Mouse (Mus musculus): Measurements from ENCODE around the gene Lcp2.
"Not testable (repeated sequence)": the region's sequence is repeated elsewhere in the genome, so short reads cannot be mapped to it uniquely, and the experiment has no call there.

Lcp2 gene

DNA sequence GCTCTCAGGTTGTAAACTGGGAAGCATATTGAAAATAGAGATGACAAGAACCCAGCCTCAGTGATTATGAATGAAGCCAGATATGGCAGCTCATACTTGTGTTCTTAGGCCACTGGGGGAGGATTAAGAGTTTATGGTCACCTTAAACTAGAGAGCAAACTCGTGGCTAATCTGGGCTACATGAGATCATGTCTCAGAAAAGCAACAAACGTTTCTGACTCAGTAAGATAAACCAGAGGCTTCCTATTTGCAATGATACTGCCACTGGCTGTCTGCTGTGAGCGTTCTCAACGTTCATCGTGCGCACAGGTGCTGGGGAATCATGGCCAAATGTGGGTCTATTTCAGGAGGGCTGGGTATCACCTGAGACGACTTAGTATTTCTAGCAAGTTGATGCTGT lies 37.1 kb downstream of the Lcp2 start:
- intact Hi-C loops (cut with DNase I): no loop called here

DNA sequence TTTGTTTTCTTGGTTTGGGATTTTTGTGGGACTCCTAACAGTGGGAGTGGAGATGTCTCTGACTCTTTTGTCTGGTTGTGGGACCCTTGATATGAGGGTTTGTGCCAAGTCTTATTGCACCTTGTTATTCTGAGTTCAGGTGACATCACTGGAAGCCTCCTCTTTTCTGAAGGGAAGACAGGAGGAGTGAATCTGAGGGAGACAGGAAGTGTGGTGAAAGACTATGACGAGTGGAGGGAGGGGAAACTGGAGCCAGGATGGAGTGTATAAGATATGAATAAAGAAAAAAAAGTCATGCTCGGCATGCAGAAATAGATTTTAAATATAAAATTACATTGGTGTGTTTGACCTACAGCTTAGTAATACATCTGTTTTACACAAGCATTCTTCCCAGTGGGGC lies 37.9 kb downstream of the Lcp2 start:
- intact Hi-C loops (cut with DNase I): no loop called here

DNA sequence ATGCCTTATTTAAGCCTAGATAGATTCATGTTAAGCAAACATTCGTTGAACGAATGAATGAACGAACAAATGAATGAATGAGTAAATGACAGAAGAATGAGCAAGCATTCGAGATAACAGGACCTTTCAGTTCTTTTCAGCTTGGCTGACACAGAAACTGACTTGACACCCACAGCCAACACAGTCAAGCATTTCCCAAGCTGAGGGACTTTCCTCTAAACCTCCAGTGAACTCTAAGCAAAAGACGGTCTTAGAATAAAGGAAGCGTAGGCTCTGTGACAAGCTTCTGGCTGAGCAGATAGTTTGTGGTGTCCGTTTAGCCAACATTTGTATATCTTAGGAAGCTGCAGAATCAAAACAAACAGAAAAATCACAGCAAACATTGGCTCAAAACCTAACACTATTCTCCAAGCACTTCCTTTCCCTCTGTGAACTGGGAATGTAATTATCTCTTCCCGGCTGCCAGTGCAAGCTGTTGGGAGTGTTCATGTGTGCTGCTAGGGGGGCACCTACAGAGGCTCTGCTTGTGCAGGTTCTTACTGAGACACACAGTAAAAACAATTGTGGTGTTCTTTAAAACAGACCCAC lies 39.5 kb downstream of the Lcp2 start:
- intact Hi-C loops (cut with DNase I): no loop called here

DNA sequence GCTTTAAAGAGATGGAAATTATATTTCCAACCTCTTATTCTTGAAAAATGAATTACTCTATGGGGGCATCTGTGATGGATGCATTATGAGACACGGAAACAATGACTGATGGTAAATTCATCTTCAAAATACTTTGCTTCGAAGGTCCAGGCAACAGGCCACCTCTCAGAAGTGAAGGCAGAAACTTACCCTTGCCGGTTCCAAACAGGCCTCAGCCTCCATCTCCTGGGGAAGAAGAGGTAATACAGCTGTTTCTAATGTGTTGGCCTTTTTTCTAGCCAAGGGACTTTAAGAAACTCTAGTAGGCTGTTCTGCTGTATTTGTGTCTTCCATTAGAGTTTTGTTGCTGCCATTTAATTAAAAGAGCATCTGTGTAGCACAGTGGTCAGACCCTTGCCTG lies 40.3 kb downstream of the Lcp2 start:
- intact Hi-C loops (cut with DNase I): no loop called here

DNA sequence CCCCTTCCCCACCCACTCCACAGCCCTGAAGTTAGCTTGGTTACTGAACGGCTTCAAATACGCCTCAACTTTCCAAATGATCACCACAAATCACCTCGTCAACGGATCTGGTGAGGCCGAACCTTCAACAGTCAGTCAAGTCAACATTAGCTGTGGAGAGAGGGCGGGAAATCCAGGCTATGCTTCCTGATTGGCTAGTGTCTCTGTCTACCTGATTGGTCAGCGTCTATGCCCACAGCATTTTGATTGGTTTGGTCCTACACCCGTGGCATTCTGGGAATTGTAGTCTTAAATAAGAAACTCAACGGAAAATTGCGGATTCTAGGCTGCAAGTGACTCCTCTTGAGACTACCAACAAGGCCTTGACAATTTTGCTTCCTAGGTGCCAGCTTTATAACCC lies 51.7 kb downstream of the Lcp2 start, which contains the start of gene 4930469K13Rik:
Gene 4930469K13Rik (minus strand): TSS at position 133 of the 400 bp plus-strand sequence.
- intact Hi-C loops (cut with DNase I): no loop called here

DNA sequence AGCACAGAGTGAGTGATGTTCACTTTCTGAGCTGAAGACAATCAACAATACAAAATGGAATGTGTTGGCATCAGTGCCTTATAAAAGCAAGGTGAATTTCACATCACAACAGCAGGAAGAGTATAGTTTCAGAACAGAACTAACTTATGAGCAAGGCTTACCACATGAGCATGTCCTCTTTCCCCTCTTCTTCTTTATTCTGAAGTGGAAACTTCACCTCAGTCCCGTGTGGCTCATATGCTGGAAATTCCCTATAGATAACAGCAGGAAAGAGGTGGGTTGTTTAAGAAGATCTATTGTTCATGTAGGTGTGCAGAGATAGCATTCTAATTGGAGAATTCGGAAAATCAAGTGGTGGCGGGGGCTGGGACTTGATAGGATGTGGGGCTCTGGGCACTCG lies 55.1 kb downstream of the Lcp2 start:
- intact Hi-C loops (cut with DNase I): no loop called here

DNA sequence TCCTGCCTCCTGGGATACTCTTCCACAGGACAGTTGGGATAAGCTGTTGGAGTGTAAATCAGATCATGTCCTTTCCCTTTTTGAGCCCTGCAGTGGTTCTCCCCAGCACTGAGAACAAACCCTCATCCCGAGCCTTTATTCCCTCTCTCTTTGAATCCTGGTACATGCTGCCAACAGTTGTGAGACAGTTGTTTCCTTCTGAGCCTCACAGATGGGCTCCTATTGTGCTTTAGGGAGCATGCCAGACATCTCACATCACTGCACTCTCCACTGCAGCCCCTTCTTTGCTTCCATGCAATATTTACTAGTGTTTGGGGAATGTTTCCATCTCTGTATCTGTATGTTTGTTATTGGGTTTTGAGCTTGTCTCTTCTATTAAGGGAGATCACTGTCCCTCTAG lies 58.2 kb downstream of the Lcp2 start:
- intact Hi-C loops (cut with DNase I): no loop called here

DNA sequence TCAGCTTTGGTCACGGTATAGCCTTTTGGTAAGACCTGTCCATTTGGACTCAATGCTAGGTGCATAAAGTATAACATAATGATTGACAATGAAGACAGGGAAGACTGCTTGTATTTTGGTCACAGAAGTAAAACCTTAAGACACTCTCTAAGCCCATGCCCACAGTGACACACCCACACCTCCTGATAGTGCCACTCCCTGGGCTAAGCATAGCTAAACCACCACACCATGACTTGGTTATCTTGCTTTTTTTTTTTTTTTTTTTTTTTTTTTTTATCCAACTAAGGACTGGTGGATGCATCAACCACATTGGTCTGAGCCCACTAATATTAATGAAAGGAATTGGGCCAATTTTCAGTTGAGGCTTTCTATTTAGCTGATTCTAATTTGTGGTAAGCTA lies 62.5 kb downstream of the Lcp2 start:
- intact Hi-C loops (cut with DNase I): no loop called here

DNA sequence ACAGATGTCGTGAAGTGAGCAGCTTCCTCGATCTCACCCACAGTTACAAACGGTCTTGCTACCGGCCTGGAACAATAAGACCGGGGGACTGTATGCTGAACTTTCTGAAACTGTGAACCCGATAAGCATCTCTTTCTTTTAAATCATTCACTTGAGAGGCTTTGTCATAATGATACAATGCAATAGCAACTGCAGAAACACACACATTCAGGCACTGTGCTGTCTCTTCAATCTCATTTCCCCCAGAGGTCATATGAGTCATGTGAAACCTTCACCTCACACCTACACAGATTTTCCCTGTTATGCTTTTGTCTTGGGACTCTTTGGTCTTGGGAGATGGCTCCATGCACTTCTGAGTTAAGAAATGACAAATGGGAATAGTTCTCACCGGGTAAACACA lies 65.2 kb downstream of the Lcp2 start:
- intact Hi-C loops (cut with DNase I): no loop called here

DNA sequence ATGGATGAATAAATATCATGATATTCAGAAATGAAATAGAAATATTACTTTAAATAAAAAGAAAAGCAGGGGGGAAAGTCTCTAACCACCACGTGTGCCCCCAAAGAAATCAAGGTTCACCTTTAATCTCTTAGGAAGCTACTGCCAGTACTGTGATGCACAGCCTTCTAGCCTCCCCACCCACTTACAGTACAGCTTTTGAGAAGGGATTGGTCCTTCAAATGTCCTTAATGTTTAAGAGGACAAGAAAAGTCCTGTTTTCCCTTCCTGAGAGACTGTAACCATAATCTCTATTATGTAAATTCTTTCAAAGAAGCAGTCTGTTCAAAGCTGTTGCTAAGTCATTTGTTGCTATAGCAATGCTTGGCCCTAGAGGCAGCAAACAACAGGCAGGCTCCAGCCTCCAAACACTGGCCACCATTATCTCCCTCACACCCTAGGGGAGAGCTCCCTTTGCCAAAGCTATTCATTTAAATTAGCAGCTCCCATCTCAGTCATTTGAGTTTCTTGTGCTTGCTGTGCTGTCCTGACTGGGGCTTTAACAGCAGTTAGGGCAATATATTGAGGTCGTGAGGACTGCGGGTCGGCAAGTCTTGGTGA lies 66.2 kb downstream of the Lcp2 start:
- intact Hi-C loops (cut with DNase I): no loop called here

DNA sequence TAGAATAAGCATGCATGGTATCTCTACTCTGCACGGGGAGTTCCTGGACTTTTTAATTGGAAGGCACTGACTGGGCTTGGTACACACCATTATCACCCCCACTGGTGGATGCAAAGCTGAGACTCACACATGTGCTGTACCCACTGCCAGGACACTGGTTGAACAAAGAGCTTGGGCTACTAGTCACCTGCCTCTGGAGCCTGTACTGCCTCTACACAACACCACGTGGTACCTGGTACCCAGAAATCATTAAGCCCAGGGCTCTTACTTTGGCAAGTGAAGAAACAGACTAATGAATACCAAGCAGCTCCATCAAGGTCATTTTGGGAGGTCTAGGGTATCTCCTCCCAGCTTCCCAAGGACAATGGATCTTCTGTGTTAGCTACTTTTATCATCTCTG lies 67.0 kb downstream of the Lcp2 start:
- intact Hi-C loops (cut with DNase I): no loop called here

DNA sequence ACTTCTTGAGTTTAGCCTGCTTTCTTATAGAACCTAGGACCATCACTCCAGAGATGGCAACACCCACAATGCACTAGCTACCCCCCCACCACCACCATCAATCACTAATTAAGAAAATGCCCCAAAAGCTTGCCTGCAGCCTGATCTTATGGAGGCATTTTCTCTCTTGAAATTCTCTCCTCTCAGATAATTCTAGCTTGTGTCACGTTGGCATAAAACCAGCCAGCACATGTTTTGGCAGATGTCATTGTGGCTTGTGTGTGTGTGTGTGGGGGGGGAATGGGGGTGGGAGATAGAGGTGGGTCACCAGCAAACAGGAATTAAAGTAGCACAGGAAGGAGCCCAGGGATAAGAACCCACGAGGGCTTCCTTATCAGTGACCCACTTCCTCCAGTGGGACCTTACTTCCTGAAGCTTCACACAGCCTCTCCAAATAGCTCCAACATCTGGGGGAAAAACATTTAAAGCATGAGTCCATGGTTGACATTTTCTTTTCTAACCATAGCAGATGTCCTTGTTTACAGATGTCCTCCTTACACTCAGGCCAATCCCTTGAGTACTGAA lies 69.9 kb downstream of the Lcp2 start:
- intact Hi-C loops (cut with DNase I): no loop called here

DNA sequence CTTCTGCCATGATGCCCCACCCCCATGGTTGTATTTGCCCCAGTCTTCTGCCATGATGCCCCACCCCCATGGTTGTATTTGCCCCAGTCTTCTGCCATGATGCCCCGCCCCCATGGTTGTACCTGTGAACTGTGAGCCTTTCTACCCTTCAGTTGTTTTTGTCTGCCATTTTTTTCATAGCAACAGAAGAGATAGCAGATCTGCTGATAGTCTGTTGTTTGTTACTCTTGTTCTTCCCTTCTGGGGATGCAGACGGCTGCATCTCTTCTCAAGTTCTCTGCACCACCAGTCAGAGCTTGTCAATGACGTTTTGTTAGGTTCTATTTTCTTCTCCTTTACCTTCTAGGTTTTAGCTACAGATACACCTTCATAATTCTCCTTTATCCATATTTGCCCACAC lies 70.9 kb downstream of the Lcp2 start:
- intact Hi-C loops (cut with DNase I): no loop called here

DNA sequence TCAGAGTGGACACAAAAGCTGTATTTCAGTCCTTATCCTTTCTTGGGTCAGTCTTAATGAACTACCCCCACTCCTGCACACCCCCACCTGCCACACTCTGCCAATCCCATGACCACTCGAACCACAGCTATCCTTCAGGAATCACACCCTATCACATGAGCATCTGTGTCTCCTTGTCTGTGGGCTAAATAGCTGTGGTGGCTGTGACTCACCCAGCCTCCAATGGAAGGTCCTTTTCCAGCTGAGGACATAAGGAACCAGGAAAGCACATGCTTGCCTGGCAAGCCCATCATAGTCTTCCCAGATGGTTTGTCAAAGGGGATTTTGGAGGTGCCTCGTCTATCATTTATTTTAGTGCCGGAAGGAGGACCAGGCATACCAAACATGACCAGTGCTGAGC lies 71.6 kb downstream of the Lcp2 start:
- intact Hi-C loops (cut with DNase I): no loop called here

DNA sequence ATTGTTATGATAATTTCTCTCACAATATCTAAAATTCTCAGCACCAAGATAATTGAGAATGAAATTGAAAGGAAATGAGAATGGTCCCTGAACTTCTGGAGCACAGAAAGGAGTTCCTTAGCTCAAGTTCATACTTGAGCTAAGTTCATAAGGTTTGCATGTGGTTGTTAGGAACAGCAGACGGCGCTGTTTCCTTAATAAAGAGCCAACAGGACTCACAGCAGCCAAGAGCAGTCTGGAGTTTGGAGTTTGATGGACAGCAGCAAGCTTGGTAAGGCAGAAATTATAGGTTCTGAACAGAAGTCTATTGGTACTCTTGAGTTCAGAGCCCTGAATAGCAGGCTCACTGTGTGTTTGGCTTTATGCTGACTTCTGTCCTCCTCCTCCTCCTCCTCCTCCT lies 76.4 kb downstream of the Lcp2 start:
- intact Hi-C loops (cut with DNase I): loop anchor here (2.0 kb wide), 1 partner anchor 90 kb away; no protein-coding TSS in a partner anchor

DNA sequence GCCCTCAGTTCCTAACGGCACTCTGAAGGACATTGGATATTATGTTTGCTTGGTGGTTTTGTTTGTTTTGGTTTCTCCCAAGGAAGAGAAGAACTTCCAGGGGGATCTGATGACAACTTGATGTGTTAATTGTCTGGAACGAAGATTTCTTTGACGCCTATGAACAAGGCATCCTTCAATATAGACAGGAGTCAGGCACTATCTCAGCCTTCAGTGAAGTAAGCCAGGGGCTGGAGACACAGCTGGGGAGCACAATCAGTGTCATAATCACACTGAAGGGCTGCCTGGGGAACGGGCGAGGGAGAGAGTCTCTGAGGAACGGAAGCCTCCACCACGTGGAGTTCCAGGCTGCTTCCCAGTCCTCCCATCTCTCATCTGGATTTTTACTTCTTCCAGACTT lies 78.1 kb downstream of the Lcp2 start:
- intact Hi-C loops (cut with DNase I): no loop called here

DNA sequence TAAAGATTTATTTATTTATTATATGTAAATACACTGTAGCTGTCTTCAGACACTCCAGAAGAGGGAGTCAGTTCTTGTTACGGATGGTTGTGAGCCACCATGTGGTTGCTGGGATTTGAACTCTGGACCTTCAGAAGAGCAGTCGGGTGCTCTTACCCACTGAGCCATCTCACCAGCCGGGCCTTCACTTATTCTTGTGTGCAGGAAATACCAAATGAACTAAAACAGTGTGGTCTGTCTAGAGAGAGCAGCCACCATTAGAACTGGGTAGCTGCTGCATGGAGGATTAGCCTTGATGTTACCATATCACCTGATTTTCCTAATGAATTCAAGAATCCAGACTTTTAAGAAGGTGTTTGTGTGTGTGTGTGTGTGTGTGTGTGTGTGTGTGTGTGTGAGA lies 79.0 kb downstream of the Lcp2 start:
- intact Hi-C loops (cut with DNase I): not testable (repeated sequence)

DNA sequence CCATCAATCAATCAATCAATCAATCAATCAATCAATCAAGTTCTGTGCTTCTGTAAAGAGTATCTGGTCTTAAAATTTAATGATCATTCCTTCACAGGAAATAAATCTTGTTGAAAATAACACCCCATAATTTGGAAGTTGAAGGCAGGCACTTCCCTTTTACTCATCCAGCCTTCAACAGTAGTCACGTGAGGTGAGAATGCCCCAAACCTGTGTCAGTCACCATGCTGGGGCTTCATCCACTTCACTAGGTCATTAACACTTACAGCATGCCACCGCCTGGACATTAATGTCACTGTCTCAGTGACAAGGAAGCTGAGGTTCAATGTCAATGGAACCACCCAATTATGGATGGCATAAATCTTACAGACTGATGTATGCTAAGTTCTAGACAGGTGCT lies 81.7 kb downstream of the Lcp2 start:
- intact Hi-C loops (cut with DNase I): no loop called here

DNA sequence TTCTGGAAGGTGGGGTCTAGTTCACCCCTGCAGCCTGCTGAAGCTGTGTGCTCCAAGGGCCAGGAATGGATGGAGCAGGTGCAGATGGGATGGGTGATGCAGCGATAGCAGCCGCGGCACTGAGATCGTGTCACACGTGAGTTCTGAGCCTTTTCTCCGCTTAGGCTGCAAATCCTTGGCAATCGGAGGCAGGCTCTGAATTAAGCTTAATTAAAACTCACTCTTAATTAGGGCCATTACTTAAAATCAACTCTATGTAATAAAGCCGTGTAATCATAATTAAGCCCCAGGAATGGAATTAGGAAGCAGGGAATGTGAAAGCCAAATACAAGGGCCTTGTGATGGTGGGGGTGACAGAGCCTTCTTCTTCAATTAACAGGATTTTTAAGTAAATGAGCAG lies 92.6 kb downstream of the Lcp2 start:
- intact Hi-C loops (cut with DNase I): no loop called here
